Mouse (Mus musculus) lung, adult 18-20 months (tissue): ENCODE measurements around the gene Hoxb3.

Experiments
- DNase-seq, 2 experiments: peaks; one replicate each; pipeline ENCODE4 v3.0.0; 2022; ENCODE audit warnings: mixed read lengths in 2 of 2

Gene Hoxb3

DNA sequence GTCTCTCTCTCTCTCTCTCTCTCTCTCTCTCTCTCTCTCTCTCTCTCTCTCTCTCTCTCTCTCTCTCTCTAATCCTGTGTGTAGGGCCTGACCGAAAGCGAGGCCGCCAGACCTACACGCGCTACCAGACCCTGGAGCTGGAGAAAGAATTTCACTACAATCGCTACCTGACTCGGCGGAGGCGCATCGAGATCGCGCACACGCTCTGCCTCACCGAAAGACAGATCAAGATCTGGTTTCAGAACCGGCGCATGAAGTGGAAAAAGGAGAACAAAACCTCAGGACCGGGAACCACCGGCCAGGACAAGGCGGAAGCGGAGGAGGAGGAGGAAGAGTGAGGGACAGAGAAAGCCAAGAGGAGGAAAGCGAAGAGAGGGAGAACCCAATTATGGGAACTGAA lies 33.8 kb upstream of the Hoxb3 start:
- no peak for DNase-seq

DNA sequence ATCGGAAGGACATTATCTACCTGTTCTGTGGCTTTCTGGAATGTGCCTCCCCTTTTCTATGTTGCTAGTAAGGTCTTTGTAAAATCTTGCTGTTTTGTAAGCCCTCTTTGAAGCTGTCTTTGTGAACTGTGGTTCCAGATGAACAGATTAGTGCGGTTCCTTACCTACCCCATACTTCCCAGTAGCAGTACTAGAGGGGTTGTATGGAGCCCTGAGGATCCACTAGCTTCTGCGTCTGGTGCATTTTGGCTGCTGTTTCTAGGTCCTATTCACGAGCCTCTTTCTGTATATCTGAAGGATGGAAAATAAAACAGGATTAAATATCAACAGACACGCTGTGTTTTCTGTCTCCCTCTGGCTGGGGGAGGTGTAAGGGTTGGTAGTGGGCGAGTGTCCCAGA lies 33.3 kb upstream of the Hoxb3 start:
- no peak for DNase-seq

DNA sequence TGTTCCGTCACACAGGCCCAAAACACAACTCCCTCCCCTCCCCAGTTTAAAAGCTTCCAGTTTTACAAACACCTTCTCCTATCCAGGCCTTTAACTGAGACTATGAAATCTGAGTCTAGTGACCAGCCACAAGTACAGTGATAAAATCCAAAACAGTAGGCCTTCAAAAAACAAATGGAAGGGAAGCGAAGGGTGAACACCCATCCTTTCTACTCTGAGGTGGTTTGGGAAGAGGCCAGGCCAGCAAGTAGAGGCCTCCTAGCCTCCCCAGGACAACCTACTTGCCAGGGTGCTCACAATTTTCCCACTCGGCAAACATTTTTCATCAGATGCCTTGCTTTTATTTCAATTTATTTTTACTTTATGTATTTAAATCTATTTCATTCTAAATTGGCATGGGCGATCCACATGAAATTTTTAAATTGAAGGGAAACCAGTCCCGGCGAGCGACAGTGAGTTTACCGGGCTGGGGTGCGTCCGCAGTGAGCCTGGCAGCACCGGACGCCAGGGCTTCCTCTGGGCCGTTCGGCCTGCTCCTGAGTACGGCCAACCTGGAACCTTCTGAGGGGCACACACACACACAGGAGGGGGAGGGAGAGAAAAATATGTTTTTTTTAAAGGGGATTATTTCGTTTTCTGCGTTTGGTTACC lies 32.3 kb upstream of the Hoxb3 start:
- DNase-seq = no peak

DNA sequence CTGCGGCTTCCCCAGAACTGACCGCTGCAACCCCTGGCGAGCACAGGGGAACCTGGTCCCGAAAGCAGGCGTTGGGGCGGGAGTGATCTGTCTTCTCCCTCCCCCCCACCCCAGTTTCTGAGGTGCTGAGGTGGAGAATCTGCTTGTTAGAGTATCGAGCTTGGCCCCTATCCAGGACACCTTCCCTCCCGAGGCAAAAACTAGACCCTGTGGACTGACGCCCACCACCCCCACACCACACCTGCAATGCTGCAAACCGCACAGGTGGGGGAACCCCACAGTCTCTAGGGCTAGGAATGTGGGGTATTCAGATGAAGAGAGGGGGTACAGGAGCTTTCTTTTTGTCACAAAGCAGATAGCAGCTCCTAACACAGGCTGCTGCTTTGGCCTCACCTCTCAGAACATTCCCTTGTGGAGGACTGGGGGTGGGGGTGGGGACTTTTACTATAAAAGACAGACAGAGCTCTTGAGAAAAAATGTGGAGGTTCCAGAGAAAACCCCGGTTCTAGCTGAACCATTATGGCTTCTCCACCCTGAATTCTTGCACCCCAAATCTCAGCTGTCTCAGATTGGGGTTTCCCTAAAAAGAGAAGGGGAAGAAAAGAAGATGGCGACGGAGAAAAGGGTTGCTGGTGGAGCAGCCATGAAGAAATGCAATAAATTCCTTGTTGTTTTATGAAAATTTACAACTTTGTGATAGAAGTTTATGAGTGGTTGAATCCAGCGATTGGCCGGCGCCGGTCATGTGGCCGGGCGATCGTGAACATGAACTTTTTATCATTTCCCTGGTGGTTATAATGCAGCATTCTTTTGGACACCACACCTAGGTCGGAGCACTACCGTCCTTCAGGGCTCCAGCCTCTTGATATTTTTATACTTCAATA lies 31.2 kb upstream of the Hoxb3 start, which contains the start of gene Hoxb6:
Gene Hoxb6 (plus strand): TSS at position 796 of the 884 bp plus-strand sequence.
- no peak for DNase-seq

DNA sequence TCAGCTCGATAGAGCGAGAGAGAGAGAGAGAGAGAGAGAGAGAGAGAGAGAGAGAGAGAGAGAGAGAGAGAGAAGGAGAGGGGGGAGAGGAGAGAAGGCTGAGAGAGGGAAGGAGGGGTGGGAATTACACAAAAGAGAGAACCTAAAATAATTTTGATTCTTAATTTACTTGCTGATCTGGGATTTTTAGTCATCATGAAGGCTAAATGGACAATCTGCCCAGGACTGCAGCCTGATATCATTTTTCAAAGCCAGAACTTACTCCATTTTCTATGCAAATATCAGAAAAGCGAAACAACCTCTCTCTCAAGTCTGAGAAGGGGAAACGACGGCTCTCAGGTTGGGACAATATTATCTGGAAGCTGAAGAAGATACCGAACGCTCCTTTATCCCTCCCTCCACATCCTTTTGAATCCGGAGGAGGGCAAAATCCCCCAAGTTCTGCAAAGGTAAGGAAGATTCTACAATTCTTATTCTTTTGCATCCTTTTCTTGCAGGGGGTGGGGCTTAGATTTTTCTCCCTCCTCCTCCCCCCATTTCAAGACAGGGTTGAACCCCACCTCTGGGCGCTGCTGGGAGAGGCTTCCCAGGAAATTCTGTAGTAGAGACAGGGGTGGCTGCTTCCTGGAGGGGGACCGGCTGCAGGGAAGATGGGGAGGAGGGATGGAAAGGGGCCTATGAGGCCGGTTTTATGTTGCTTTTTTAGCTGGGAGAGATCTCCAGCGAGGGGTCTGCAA lies 30.4 kb upstream of the Hoxb3 start:
- no peak for DNase-seq

DNA sequence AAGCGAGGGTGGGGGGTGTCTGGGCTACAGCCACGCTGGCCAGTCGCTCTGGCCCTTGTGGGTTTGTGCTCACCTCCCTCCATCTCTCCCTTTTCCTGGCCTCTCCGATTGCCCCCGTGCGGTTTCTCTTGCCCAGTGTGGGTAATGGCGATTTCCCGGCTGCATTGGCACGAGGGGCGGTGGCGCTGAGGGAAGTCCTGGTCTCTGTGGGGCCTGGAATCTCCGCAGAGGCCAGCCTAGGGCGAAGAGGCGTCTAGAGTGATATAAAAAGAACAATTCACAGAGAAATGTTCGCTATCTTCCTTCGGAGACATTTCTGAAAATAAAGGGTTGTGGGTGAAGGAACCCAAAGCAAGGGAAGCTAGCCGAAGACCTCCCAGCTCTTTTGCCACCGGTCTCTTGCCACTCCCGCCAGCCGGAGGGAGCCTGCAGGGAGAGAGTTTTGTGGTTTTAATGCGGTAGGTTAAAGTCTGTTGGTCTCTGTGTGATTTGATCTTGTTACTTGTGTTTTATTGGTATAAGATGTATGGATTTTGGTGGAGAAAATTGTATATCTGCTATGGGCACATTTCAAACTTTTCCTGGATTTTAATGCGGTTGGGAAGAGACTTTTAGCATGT lies 29.7 kb upstream of the Hoxb3 start:
- DNase-seq = no peak

DNA sequence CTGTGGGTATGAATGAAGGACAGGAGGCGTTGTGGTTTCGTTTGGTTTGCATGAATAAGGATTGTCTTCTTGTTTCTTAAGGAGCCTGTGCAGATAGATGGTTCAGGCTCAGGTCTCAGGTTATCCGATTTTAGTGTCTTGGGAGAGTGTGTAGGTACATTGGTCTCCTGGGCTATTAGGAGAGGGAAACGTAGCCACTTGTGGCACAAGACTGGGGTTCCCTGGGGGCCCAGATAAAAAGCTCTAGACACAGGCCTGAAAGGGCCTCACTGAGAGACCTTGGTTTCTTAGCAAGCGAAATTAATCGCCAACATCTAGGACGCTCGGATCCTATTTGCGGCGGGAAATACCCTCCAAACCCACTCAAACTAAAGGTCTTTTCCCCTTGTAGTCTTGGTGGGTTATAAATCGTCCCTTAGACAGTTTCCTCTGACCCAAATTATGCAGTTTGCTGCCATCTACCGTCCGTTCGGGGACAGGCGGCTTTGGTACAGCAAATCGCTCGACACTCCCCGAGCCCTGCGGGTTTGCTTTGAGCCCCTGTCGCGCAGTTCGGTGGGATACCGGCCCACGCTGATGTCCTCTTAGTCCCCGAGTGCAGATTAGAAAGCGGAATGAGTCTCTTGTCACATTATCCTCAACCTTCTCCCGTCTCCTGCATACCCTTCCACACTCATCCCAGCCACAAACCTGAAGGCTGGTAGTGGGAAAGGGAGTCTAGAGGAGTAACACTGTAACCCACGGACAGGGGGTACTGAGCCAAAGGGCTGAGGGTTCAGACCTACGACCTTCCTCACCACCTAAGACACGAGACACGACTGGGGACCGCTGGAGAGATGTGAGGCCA lies 28.7 kb upstream of the Hoxb3 start:
- peak; percentile 65 to 76 for DNase-seq

DNA sequence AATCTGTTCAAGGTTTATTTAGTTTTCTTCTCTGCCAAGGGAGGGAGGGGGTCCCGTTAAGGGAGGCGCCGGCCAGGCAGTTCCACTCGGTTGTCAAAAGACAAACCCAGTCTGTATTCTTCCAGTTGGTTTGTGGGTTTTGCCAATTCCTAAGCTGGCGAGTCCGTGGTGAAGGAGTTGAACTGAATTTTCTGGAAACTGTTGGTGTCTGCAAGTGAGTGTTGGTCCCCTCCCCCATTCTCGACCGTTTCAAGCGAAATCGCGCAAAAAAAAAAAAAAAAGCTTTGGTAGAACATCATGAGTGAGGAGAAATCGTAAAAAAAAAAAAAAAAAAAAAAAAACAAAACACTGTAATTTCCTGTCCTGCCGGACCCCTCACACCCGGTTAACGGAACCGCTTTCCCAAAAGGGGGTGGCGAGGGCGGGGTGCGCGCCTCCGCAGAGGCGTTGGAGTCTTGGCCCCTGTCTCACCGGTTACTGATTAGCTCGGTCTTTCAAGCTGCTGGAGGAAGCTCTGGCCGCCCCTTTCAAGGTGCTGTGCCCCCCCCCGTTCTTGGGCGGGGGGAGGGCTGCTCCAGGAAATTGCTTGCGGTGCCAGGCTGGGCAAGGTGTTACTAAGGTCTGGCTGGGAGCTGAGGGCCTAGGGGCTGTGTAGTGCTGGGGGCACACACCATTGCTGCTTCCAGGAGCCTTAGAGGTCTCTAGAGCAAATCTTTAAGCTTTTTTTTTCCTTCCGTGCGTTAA lies 27.9 kb upstream of the Hoxb3 start:
- DNase-seq = no peak

DNA sequence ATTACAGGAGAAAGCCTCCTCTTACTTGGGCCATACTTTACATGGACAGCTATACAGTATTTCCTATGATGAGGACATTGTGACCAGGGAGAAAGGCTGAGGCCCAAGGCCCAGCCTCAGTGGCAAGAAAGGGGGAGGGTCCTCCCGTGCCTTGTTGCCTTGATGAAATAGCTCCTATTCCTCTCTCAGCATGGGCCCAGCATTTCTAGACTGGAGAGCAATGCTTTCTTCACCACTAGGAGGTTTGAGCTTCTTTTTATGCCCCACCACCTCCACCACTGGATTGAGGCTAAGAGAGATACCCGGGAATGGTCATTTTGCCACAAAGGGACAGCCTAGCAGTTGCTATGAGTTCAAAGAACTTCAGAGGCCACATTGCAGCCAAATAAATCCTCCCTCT lies 26.1 kb upstream of the Hoxb3 start:
- no peak for DNase-seq

DNA sequence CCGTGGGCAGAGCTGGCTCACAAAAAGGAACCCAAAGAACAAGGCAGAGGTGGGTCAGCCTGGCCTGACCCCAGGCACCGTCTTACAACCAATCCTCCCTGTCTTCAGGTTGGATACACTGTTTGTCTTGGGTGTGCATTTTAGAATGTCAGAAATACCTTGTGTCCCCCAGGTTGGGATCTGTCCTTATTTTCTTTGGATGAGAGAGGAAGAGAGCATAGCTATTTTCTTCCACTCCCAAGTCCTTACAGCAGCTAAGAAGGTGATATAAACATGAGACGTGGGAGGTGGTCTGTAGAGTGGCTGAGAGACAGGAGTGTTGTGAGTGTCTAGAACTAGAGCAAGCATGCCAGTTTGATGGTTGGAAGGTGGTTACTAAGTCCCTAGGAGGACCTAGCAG lies 25.7 kb upstream of the Hoxb3 start:
- no peak for DNase-seq

DNA sequence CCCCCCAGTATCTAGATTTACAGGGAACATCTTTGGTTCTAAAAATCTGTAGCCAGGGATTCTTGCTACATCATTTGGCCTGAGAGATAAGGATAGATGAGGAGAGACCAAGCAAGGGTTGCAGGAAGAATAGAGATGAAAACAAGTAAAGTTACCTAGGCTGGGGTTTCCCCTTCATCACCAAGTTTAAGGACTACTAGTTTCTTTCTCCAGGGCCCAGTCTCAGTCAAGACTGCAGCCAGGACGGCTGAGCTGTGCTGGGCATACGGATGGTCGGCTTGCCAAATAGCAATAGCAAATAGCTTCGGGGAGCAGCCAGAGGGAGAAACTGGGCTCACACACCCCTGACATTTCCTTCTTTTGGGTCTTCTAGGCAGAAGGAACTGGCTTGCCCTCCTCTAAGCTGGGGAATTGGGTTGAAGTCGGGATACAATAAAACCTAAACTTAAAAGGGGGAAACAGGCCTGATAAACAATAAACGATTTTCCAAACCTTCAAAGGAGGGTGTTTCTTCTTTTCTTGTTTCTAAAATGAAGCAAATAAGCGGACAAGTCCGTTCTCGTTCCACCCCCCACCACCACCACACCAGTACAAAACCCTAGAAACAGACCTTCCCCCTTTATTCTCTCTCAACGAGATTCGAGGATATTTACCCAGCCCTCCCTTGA lies 25.0 kb upstream of the Hoxb3 start:
- no peak for DNase-seq

DNA sequence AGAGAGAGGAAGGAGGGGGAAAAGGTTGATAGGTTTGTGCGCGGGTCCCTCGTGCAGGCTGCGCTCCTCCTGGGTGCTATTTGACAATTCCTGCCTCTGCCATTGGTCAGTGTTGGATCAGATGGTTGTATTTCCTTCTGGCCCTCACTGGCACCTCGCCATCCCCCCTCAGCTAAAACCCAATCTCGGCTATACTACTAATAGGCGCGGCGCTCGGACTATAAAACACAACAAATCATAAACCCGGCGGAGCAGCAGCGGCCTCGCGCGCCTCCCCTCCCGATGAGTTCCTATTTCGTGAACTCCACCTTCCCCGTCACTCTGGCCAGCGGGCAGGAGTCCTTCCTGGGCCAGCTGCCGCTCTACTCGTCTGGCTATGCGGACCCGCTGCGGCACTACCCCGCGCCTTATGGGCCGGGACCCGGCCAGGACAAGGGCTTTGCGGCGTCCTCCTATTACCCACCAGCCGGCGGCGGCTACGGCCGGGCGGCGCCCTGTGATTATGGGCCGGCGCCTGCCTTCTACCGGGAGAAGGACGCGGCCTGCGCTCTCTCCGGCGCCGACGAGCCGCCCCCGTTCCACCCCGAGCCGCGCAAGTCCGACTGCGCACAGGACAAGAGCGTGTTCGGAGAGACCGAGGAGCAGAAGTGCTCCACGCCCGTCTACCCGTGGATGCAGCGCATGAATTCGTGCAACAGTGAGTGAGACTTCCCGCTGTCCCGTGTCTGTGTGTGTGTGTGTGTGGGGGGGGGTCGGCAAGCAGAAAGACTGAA lies 24.0 kb upstream of the Hoxb3 start:
- peak in 1 of 2 experiments; percentile 30 for DNase-seq

DNA sequence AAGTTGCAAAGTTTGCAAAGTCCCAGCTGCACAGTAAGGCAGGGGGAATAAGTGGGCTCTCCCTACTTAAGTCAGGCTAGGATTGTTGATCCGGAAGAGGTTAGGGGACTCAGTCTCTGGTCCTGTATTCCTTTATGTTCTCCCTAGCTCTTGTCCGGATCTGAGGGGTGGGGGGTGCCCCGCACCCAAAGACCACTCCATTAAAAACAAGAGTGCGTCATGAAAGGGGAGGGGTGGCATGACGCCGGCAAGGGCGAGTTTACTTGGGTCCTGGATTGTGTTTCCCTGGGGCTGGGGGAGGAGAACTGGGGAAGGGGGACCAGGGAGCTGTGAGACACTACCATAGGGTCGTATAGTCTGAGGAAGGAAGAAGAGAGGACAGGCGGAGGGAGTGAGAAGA lies 23.3 kb upstream of the Hoxb3 start:
- no peak for DNase-seq

DNA sequence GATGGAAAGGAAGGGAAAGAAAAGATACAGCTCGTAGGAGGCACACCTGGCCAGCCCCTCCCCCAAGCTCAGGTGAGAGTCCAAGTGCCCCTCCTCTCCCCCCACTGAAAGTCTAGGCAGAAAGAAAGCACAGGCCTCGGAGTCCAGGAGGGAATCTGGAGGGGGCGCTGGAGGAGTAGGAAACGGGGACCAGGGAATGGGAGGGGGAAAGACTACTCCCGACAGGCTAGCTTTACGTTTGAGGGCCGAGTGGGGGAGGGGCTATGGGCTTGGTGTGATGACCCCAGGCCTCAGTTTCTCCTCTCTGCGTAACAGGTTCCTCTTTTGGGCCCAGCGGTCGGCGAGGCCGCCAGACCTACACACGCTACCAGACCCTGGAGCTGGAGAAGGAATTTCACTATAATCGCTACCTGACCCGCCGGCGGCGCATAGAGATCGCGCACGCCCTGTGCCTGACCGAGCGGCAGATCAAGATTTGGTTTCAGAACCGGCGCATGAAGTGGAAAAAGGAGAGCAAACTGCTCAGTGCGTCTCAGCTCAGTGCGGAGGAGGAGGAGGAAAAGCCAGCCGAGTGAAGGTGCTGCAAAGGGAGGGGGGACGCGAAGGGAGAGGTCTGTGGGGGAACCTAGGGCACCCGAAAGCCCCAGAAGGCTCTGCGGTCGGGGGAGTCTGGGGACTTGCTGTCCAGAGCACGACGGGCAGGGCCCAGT lies 22.6 kb upstream of the Hoxb3 start:
- no peak for DNase-seq

DNA sequence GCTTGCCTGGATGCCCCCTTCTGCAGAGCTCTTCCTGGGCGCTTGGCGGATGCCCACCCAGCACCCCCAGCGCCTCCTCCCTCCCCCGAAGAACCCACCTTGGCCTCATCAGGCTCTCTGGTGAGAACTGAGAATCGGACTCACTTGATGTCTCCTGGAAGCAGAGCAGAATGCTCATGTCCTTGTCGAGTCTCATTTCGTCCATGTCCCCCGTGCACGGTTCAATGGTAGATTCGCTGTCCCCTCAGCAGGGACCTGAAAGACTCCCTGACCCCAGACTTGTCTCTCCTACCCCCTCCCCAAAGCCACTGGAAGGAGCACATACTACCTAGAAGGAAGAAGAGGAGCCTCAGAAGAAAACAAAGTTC lies 22.1 kb upstream of the Hoxb3 start:
- DNase-seq = no peak

DNA sequence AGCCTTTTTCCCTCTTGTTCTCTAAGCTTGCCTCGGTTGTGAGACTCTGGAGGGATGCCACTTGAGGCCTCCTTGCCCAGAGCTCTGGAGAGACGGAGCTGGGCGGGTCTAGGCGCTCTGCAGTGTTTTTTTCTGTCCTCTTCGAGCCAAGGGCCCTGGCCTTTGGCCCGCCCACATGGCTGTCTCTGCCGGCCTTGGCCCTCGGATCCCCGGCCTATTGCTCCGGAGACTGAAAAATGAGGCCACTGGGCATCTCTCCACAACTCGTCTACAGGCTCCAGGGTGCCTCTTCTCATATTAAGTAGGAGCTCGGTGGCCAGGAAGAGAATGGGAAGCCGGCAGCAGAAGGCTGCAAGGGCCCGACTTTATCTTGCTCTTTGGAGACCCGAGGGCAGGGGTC lies 21.3 kb upstream of the Hoxb3 start:
- peak; percentile 70 to 71 for DNase-seq

DNA sequence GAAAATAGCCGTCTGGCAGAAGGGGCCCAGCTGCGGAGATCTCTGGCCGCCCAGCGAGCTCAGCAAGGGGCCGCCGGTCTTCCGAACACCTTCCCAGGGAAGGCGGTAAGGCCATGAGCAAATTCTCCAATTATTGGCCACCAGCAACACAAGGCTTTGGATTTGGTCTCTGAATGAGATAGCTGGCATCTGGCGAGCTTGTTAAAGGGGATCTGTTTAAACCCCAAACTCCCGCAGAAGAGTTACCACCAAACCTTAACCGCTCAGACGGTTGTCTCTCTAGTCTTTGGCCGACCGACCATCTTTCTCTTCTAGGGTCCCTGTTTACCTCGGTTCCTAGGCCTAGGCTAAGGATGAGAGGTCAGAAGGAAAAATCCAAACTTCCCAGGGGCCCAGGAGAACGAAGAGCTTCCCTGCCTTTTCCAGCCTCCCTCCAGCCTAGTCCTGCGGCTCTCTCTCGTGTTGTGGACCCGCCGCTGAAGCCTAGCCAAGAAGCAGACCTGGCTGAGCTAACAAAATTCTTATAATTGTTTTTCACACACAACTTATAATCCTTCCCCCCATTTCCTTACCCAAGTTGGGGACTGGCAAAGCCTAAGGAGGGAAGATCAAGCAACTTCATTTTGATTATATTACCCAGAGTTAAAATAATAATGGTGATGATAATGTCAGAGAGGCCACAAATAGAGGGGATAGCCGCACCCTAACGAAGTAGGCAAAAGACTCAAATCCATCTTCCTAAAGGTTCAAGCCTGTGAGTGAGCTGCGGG lies 20.6 kb upstream of the Hoxb3 start:
- no peak for DNase-seq
